Mouse (Mus musculus): ENCODE data around the gene Ctso. TPM values are rescaled to one million over a fixed set of nuclear protein-coding genes. Genes with fewer than 3 reads are reported as not detected.

Gene Ctso
- polyA plus RNA-seq, 1 experiment from 2014 or later = 10.9 TPM

DNA sequence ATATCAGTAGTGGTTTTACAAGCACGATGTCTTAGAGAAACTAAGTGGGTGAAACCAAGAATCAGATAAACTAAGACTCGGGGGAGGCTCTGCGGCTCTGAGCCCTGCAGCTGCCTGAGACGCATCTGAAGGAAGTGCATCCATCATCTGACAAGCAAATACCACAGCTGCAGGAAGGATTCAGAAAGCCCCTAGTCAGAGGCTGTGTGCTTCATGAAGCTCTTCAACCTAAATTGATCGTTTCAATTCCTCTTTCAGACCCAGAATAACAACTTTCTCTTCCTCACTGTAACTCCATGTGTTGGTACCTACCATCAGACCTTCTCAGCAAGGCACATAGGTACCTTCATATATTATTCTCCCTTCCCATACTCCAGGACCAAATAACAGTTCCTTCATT, 6.5 kb upstream of the Ctso start:
- Histone ChIP-seq H3K4me1 (replicated peaks) (peaks cover 5% of the 10 kb centered on the region; the same call in 1 of the 2 replicates), H3K4me2 (no peak overlapping the region), H3K9me3 (no peaks in the 10 kb centered on the region), H3K4me3 (replicated peaks) (no peak overlapping the region), H3K27ac (no peak overlapping the region), H3K36me3 (no peaks in the 10 kb centered on the region), H3K9ac (replicated peaks) (no peak overlapping the region), H3K27me3 (no peaks in the 10 kb centered on the region)
- no peak for ATAC-seq (ENCODE audit: insufficient number of reproducible peaks, insufficient read depth, low FRiP score, low TSS enrichment, low read depth)
- WGBS = 44% methylated on average over 5 of the region's 5 CpGs

DNA sequence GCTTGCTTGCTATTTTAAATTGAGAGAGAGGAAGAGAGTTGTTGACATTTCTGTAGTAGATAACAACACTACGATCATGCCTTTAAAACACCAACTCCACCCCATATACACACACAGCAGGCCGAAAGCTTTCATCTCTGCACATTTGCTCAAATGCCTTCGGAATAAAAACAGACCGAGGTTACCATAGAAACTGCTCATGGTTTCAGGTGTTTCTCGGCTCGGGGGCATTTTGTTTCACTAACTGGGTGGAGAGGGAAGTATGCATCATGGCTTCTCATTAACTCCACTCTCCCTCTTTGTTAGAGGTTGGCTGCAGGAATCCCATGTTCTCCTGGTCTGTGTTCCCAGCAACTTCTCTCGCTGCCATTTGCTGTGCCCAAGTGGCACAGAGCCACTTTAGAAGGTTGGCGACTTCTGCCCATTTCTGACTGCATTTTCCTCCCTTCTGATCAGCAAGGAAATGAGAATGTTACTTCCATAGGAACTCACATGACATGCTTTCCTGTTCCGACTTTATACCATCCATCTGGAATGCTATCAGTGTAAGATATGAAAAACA, 5.6 kb upstream of the Ctso start:
- Histone ChIP-seq H3K4me3 (replicated peaks) (no peak overlapping the region), H3K27ac (no peak overlapping the region), H3K36me3 (no peaks in the 10 kb centered on the region), H3K4me2 (no peak overlapping the region), H3K27me3 (no peaks in the 10 kb centered on the region), H3K9ac (replicated peaks) (no peak overlapping the region), H3K4me1 (replicated peaks) (peaks cover 5% of the 10 kb centered on the region; the same call in 1 of the 2 replicates), H3K9me3 (no peaks in the 10 kb centered on the region)
- 41% methylated on average over 9 of the region's 9 CpGs for WGBS
- ATAC-seq (ENCODE audit: insufficient number of reproducible peaks, insufficient read depth, low FRiP score, low TSS enrichment, low read depth) = no peak

DNA sequence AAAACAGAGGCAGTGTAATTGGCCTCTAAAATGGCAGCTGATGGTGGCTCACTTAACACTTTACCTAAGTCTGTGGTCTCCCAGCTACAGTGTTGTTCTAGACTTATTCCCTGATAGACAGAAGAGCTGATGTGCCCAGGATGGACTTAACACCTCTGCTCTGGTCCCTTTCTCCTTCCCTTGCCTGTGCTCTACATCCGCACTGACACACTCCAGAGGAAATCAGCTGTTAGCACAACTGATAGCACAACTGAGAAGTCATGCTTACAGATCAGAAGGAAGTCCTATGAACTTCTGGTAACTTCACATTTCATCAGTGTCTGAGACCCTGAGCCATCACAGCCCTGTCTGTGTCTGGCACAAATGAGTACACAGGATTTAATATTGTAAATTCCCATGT, 3.3 kb upstream of the Ctso start:
- no peak for ATAC-seq (ENCODE audit: insufficient number of reproducible peaks, insufficient read depth, low FRiP score, low TSS enrichment, low read depth)
- no peaks in the 10 kb centered on the region for H3K36me3 ChIP-seq
- no peaks in the 10 kb centered on the region for H3K27me3 ChIP-seq
- 92% methylated on average over 1 of the region's 1 CpGs for WGBS
- no peaks in the 10 kb centered on the region for H3K9me3 ChIP-seq
- H3K4me2 ChIP-seq = no peak overlapping the region
- no peak overlapping the region for H3K27ac ChIP-seq
- no peak overlapping the region for H3K4me3 ChIP-seq (replicated peaks)
- H3K9ac ChIP-seq (replicated peaks) = no peak overlapping the region
- H3K4me1 ChIP-seq (replicated peaks) = peaks cover 5% of the 10 kb centered on the region; the same call in 1 of the 2 replicates

DNA sequence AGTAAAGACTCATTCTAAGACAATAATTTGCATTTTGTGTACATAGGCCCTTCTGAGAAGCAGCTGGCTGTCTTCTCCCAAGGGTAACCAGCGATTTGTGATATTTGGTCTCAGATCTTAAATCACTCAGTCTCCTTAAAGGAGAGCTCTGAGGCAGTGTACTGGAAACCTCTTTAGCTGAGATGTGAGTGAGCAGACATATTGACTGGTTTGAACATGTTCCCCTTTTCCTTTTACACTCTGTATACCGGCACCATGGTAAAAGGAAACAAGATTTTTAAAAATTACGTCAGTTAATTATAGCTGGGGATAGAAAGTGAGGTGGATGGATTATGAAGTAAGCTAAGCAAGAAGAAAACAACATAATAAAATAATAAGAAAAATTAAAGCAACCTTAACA, 706 bp upstream of the Ctso start:
- no peak overlapping the region for H3K27ac ChIP-seq
- H3K4me2 ChIP-seq = no peak overlapping the region
- H3K36me3 ChIP-seq = no peaks in the 10 kb centered on the region
- H3K9ac ChIP-seq (replicated peaks) = no peak overlapping the region
- H3K27me3 ChIP-seq = no peaks in the 10 kb centered on the region
- ATAC-seq (ENCODE audit: insufficient number of reproducible peaks, insufficient read depth, low FRiP score, low TSS enrichment, low read depth) = no peak
- H3K4me1 ChIP-seq (replicated peaks) = peaks cover 5% of the 10 kb centered on the region; the same call in 1 of the 2 replicates
- 75% methylated on average over 3 of the region's 3 CpGs for WGBS
- H3K4me3 ChIP-seq (replicated peaks) = no peak overlapping the region
- H3K9me3 ChIP-seq = no peaks in the 10 kb centered on the region

DNA sequence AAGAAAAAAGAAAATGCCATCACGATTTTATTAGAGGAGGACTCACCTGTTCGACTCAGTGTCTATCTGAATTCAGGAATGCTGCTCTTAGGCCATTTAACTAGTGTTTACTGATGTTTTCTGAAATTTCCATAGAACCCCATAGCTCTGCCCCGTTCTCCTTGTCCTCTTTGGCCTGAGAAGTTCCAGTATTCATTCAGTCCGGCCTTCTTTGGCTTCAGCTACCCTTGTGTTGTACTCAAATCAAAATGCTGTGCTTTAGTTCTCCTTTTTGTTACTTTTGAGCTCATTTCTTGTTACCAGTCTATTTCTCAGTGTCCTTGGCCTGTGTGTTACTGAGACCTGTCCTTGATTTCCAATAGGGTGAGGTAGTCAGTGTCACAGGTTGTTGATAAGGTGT, 947 bp downstream of the Ctso start:
- Histone ChIP-seq H3K27ac (no peak overlapping the region), H3K9ac (replicated peaks) (no peak overlapping the region), H3K4me3 (replicated peaks) (no peak overlapping the region), H3K36me3 (no peaks in the 10 kb centered on the region), H3K4me2 (no peak overlapping the region), H3K9me3 (no peaks in the 10 kb centered on the region), H3K4me1 (replicated peaks) (no peaks in the 10 kb centered on the region), H3K27me3 (no peaks in the 10 kb centered on the region)
- 82% methylated on average over 4 of the region's 4 CpGs for WGBS
- no peak for ATAC-seq (ENCODE audit: insufficient number of reproducible peaks, insufficient read depth, low FRiP score, low TSS enrichment, low read depth)

DNA sequence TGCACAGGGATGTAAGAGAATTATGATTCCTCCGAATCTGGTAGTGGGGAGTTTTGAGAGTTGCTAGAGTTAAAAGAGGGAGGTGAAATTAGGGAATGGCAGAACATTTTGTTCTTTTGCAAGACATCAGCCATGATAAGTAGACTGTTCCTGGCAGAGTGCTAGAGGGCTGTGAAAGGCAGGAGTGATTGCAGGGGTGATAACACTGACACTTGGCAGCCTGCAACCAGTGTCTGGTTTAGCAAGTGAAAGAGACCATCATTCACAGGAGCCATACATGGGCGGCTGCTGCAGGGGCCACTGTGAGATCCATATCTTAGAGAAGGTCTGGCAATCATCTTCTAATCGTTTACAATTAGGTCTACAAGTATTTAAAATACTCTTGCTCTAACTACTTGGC, 6.5 kb downstream of the Ctso start:
- no peak for ATAC-seq (ENCODE audit: insufficient number of reproducible peaks, insufficient read depth, low FRiP score, low TSS enrichment, low read depth)

DNA sequence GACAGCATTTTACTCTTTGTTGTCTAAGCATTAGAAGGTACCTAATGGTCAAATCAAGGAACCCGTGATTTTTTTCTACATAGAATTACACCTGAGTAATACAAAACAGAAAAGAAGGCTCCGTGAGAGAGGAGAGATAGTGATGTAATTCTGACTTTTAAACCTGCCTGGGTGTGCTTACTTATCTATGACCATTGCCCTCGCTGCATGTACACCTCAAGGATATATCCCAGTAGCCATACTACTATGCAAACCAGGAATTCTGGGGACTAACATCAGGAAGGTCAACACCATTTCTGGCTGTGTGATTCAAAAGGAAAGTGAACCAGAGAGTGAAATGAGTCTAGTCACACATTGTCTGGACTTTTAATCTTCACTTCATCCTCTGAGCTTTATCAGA, 9.9 kb downstream of the Ctso start:
- Histone ChIP-seq H3K9ac (replicated peaks) (no peak overlapping the region), H3K36me3 (no peaks in the 10 kb centered on the region), H3K4me2 (no peak overlapping the region), H3K27me3 (no peaks in the 10 kb centered on the region), H3K27ac (no peak overlapping the region), H3K4me1 (replicated peaks) (0 out of 2 replicates have a peak, but pooled peaks cover 3% of the 10 kb centered on the region), H3K4me3 (replicated peaks) (no peak overlapping the region), H3K9me3 (no peaks in the 10 kb centered on the region)
- WGBS = 91% methylated on average over 3 of the region's 3 CpGs
- no peak for ATAC-seq (ENCODE audit: insufficient number of reproducible peaks, insufficient read depth, low FRiP score, low TSS enrichment, low read depth)

More for the DNA sequence above, 6.5 kb downstream of the Ctso start:
- Histone ChIP-seq H3K27ac (no peak overlapping the region), H3K4me1 (replicated peaks) (0 out of 2 replicates have a peak, but pooled peaks cover 3% of the 10 kb centered on the region), H3K4me2 (no peak overlapping the region), H3K27me3 (no peaks in the 10 kb centered on the region), H3K9ac (replicated peaks) (no peak overlapping the region), H3K9me3 (no peaks in the 10 kb centered on the region), H3K36me3 (no peaks in the 10 kb centered on the region), H3K4me3 (replicated peaks) (no peak overlapping the region)
- 46% methylated on average over 3 of the region's 3 CpGs for WGBS

DNA sequence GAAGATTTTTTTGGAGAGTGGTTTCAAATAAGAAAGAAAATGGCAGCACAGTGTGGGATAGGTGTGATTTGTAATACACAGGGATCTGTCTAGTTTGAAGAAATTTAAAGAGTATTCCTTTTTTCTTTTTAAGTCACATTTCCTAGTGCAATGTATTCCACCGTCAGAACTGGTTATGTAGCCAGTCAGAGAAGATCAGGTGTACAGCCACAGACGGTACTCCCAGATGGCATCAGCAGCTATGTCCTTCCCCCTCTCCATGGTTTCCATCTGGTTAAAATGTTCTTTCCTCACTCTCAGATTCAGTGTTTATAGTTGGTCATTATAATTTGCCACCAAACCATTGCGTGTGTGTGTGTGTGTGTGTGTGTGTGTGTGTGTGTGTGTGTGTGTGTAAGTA, 10.7 kb downstream of the Ctso start:
- Histone ChIP-seq H3K4me2 (no peak overlapping the region), H3K9me3 (no peaks in the 10 kb centered on the region), H3K4me1 (replicated peaks) (0 out of 2 replicates have a peak, but pooled peaks cover 3% of the 10 kb centered on the region), H3K27ac (no peak overlapping the region), H3K27me3 (no peaks in the 10 kb centered on the region), H3K4me3 (replicated peaks) (no peak overlapping the region), H3K9ac (replicated peaks) (no peak overlapping the region), H3K36me3 (no peaks in the 10 kb centered on the region)
- 85% methylated on average over 3 of the region's 3 CpGs for WGBS
- ATAC-seq (ENCODE audit: insufficient number of reproducible peaks, insufficient read depth, low FRiP score, low TSS enrichment, low read depth) = no peak

DNA sequence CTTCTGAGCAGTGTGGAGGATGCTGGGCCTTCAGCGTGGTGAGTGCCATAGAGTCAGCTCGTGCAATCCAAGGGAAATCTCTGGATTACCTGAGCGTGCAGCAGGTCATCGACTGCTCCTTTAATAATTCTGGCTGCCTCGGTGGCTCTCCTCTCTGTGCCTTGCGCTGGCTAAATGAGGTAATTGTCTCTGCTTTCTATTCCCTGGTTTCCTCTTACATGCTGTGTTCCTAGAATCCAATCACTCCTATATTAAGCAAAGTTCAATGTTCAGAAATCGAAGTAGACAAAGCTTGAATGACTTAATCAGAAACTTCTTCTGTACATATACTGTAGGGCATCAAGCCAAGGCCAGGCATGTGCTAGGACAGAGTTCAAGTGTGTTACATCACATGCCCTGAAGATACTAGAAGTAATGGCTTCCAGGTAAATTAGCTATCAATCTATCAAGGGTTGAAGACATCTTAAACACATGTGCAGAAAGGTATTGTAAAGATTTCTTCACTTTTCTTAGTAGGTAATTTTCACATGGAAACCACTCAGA, 12.5 kb downstream of the Ctso start:
- H3K9me3 ChIP-seq = no peaks in the 10 kb centered on the region
- 0 out of 2 replicates have a peak, but pooled peaks cover 3% of the 10 kb centered on the region for H3K4me1 ChIP-seq (replicated peaks)
- H3K4me3 ChIP-seq (replicated peaks) = no peak overlapping the region
- H3K27ac ChIP-seq = no peak overlapping the region
- H3K27me3 ChIP-seq = no peaks in the 10 kb centered on the region
- no peaks in the 10 kb centered on the region for H3K36me3 ChIP-seq
- WGBS = 91% methylated on average over 7 of the region's 7 CpGs
- ATAC-seq (ENCODE audit: insufficient number of reproducible peaks, insufficient read depth, low FRiP score, low TSS enrichment, low read depth) = no peak
- no peak overlapping the region for H3K4me2 ChIP-seq
- H3K9ac ChIP-seq (replicated peaks) = no peak overlapping the region

DNA sequence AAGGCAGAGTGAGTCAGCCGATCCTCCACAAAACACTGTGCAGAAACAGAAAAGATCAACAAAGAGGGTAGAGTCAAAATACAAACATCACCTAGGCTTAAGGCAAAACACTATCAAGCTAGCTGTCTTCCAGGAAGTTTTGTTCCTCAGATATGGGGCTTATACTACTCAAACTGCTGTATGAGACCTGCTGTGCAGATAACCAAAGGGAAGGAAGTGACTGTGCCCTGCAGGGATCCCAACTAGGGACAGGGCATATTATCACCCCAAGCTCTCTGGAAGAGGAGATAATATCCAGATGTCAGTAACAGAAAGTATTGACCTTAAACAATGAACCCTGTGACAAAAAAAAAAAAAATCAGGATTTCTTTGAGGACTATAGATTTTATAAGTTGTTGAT, 16.6 kb downstream of the Ctso start:
- WGBS = 88% methylated on average over 1 of the region's 1 CpGs
- H3K27me3 ChIP-seq = no peaks in the 10 kb centered on the region
- ATAC-seq (ENCODE audit: insufficient number of reproducible peaks, insufficient read depth, low FRiP score, low TSS enrichment, low read depth) = no peak
- H3K4me2 ChIP-seq = no peak overlapping the region
- no peak overlapping the region for H3K4me3 ChIP-seq (replicated peaks)
- no peaks in the 10 kb centered on the region for H3K36me3 ChIP-seq
- H3K9me3 ChIP-seq = no peaks in the 10 kb centered on the region
- no peak overlapping the region for H3K9ac ChIP-seq (replicated peaks)
- H3K4me1 ChIP-seq (replicated peaks) = peaks cover 11% of the 10 kb centered on the region
- no peak overlapping the region for H3K27ac ChIP-seq

DNA sequence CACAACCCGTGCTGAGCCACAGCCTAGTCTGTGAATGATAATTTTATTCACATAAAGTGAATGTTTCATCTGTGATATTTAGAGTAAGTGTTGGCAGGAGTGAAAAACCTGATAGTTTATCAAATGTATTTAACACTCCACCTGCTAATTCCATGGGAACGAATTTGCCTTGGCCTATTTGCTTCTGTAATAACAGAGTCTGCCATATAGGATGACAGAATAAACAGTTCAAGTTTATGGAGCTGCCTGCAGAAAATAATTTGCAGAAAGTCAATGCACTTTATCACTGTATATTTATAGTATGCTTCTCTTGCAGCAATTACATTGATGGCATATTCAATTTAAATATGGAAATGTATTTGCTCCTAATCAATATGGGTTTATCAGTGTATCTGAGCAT, 19.4 kb downstream of the Ctso start:
- Histone ChIP-seq H3K36me3 (no peaks in the 10 kb centered on the region), H3K4me1 (replicated peaks) (peaks cover 11% of the 10 kb centered on the region), H3K27me3 (no peaks in the 10 kb centered on the region), H3K4me2 (no peak overlapping the region), H3K9ac (replicated peaks) (no peak overlapping the region), H3K4me3 (replicated peaks) (no peak overlapping the region), H3K27ac (no peak overlapping the region), H3K9me3 (no peaks in the 10 kb centered on the region)
- no peak for ATAC-seq (ENCODE audit: insufficient number of reproducible peaks, insufficient read depth, low FRiP score, low TSS enrichment, low read depth)
- WGBS = 68% methylated on average over 2 of the region's 2 CpGs

DNA sequence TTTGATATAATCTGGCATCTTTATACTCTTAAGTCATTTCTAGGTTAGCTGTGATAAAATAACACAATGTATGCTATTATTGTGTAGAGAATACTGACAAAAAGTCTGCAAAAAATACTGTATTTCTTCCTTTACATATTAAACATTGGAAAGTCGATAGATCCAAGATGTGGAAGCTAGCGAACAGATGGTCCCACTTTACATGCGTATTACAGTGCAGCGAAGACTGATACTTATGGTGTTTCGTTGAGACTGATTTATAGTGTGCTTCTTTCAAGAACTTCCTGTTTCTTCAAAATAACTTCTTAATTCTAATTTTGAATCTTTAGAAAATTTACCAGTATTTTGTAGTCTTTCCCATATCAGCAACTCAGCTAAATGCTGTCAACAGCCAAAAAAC, 25.1 kb downstream of the Ctso start:
- WGBS = 63% methylated on average over 5 of the region's 5 CpGs
- ATAC-seq (ENCODE audit: insufficient number of reproducible peaks, insufficient read depth, low FRiP score, low TSS enrichment, low read depth) = no peak

More for the DNA sequence above, 25.1 kb downstream of the Ctso start:
- Histone ChIP-seq H3K27me3 (no peaks in the 10 kb centered on the region), H3K4me1 (replicated peaks) (0 out of 2 replicates have a peak, but pooled peaks cover 7% of the 10 kb centered on the region), H3K36me3 (no peaks in the 10 kb centered on the region), H3K9ac (replicated peaks) (no peak overlapping the region), H3K4me2 (no peak overlapping the region), H3K27ac (no peak overlapping the region), H3K9me3 (no peaks in the 10 kb centered on the region), H3K4me3 (replicated peaks) (no peak overlapping the region)
